Mouse (Mus musculus) hindbrain, embryonic 16.5 days (tissue): ENCODE measurements at regions not wholly inside any gene's neighbourhood (a gene's known extent, or its start where the extent isn't known, plus 50 kb on each side); places are given as distances from the start of the nearest gene placed in this dataset.
"Not testable (repeated sequence)": the region's sequence is repeated elsewhere in the genome, so short reads cannot be mapped to it uniquely, and the experiment has no call there.

ENCODE experiments used
- ATAC-seq: fragments of 200-750 bp; cut with Nextera tagmentation; 2 replicates; pipeline ENCODE4 v1.8.0; 2017; ENCODE audit warnings: moderate TSS enrichment, moderate library complexity
- H3K27ac ChIP-seq: fragments of 300-500 bp; sonication (generic); 2 replicates; pipeline ENCODE4 v1.5.1; 2014; ENCODE audit warnings: low read depth, mild to moderate bottlenecking, control low read depth, low read length, moderate library complexity
- H3K27me3 ChIP-seq: fragments of 300-500 bp; sonication (generic); replicated peaks from 2 replicates; pipeline ENCODE4 v1.6.1; 2014; ENCODE audit warnings: low read length; ENCODE audit not compliant: control insufficient read depth, insufficient read depth
- H3K36me3 ChIP-seq: fragments of 300-500 bp; sonication (generic); 2 replicates; pipeline ENCODE4 v1.6.1; 2014; ENCODE audit warnings: mild to moderate bottlenecking, low read length, moderate library complexity, mixed read lengths; ENCODE audit not compliant: control insufficient read depth, insufficient read depth
- H3K4me1 ChIP-seq: fragments of 300-500 bp; sonication (generic); 2 replicates; pipeline ENCODE4 v1.6.1; 2014; ENCODE audit warnings: low read depth, low read length; ENCODE audit not compliant: control insufficient read depth, insufficient read depth
- H3K4me2 ChIP-seq: fragments of 300-500 bp; sonication (generic); 2 replicates; pipeline ENCODE4 v1.6.1; 2014; ENCODE audit warnings: mild to moderate bottlenecking, low read length, control low read depth, moderate library complexity
- H3K4me3 ChIP-seq: fragments of 300-500 bp; sonication (generic); 2 replicates; pipeline ENCODE4 v1.5.1; 2014; ENCODE audit warnings: mild to moderate bottlenecking, low read length, control low read depth, moderate library complexity
- H3K9ac ChIP-seq: fragments of 300-500 bp; sonication (generic); 2 replicates; pipeline ENCODE4 v1.6.1; 2014; ENCODE audit warnings: low read depth, mild to moderate bottlenecking, control low read depth, low read length, moderate library complexity
- H3K9me3 ChIP-seq: fragments of 300-500 bp; sonication (generic); 2 replicates; pipeline ENCODE4 v1.6.1; 2014; ENCODE audit warnings: mild to moderate bottlenecking, low read length, moderate library complexity; ENCODE audit not compliant: control insufficient read depth
- WGBS: fragments of 180-500 bp; shearing (Covaris S2); extraction: QIAGEN DNeasy Blood & Tissue Kit; methylation state at CpG from one replicate; pipeline ENCODE4 v1.1.7; 2014; 5-methylcytosine and 5-hydroxymethylcytosine counted together

DNA sequence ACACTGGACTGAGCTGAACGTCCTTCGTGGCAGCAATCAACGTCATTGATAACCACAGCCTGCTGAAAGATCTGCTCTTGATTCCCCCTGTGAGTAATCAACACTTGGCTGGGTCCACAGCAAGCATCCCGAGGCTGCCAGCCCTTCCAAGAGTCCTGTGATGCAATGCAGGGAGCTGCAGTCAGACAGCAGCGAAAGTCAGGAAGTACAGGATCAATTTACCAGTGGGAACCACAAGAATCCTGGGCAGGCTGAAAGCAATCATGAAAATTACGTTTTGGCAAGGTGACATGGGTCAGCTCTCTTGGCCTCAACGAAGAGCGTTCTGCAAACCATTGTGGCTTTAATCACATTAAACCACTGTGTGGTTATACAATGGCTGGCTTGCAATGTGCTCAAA, 95.8 kb upstream of the Slc1a3 start:
- H3K27me3 ChIP-seq = no peaks in the 10 kb centered on the region
- no peak for ATAC-seq
- H3K9me3 ChIP-seq = no peaks in the 10 kb centered on the region
- H3K27ac ChIP-seq = no peak overlapping the region
- H3K36me3 ChIP-seq = no peaks in the 10 kb centered on the region
- no peaks in the 10 kb centered on the region for H3K4me1 ChIP-seq
- no peak overlapping the region for H3K4me2 ChIP-seq
- H3K9ac ChIP-seq = no peak overlapping the region
- no peak overlapping the region for H3K4me3 ChIP-seq
- 67% methylated on average over 8 of the region's 8 CpGs for WGBS

DNA sequence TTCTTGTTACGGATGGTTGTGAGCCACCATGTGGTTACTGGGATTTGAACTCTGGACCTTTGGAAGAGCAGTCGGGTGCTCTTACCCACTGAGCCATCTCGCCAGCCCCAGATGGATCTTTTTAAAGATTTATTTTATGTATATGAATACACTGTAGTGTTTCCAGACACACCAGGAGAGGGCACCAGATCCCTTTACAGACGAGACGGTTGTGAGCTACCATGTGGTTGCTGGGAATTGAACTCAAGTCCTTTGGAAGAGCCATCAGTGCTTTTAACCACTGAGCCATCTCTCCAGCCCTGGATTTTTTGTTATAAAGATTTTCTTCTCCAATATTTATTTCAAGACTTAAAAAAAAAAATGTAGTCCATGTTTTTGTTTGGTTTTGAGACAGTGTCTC, 95.0 kb upstream of the Slc1a3 start:
- H3K27ac ChIP-seq, ATAC-seq, H3K4me3 ChIP-seq, H3K4me1 ChIP-seq, H3K9me3 ChIP-seq, H3K27me3 ChIP-seq, H3K4me2 ChIP-seq, H3K36me3 ChIP-seq, H3K9ac ChIP-seq: not testable (repeated sequence)
- WGBS = 93% methylated on average over 4 of the region's 5 CpGs

DNA sequence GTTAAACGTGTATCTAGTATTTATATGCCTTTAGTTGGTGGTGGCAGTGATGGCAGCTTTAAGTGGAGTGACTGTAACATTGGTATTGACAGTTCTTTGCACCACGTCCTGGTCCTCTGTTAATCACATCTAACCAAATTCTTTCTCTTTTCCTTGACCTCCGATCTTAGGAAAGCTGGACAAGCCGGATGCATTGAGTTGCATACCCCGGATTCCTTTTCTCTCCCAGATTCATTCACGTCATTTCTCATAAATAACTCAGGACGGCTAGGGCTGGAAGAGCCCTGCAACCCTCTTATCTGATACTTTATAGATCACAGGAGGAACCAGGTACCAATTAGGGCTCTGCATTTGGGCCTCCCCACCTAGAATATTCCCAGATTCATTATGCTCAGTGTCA, 91.5 kb upstream of the Slc1a3 start:
- Histone ChIP-seq H3K9ac (no peak overlapping the region), H3K36me3 (no peaks in the 10 kb centered on the region), H3K4me2 (no peak overlapping the region), H3K4me1 (no peaks in the 10 kb centered on the region), H3K27ac (no peak overlapping the region), H3K4me3 (no peak overlapping the region), H3K9me3 (no peaks in the 10 kb centered on the region), H3K27me3 (no peaks in the 10 kb centered on the region)
- no peak for ATAC-seq
- WGBS = 76% methylated on average over 7 of the region's 7 CpGs

DNA sequence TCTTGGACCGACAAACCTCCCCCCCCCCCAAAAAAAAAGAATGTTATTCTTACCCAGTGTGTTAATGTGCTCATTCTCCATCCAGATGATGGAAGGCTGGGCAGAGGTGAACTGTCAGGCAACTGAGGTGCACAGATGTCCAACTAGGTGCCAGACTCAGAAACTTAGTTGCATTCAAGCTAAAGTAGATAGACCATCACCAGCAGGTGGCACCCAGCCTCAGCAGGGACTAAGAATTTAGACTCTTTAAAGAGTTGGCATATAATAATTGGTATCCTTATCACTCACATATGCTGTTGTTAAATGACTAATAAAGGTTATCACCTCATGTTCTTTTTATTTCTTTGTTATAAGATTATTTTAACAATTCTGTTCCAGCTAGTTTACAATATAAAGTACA, 86.5 kb upstream of the Slc1a3 start:
- no peak overlapping the region for H3K9ac ChIP-seq
- no peaks in the 10 kb centered on the region for H3K36me3 ChIP-seq
- H3K27me3 ChIP-seq = no peaks in the 10 kb centered on the region
- no peaks in the 10 kb centered on the region for H3K4me1 ChIP-seq
- H3K27ac ChIP-seq = no peak overlapping the region
- H3K4me3 ChIP-seq = no peak overlapping the region
- no peaks in the 10 kb centered on the region; the same call in 1 of the 2 replicates for H3K9me3 ChIP-seq
- WGBS = 91% methylated on average over 1 of the region's 1 CpGs
- ATAC-seq = no peak
- H3K4me2 ChIP-seq = no peak overlapping the region

DNA sequence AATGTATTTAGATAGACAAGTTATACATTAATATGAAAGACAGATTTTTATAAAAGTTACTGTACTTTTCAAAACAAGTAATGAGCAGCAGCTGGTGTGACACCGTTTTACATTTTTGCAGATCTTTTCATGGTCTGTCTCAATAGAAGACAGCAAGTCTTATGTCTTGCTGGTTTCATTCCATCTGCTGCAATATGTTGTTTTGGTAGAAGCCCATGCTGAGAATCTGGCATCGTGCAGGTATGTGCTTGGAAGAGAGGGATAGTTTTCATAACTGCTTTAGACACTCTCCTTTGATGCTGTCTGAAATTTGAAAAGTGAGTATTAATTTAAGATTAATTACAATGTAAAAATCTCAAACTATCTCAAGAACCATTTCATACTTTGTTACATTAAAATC, 81.5 kb upstream of the Slc1a3 start:
- no peak overlapping the region for H3K27ac ChIP-seq
- 61% methylated on average over 2 of the region's 2 CpGs for WGBS
- no peaks in the 10 kb centered on the region for H3K27me3 ChIP-seq
- no peak overlapping the region for H3K9ac ChIP-seq
- no peak overlapping the region for H3K4me2 ChIP-seq
- H3K9me3 ChIP-seq = no peaks in the 10 kb centered on the region; the same call in 1 of the 2 replicates
- ATAC-seq = no peak; the same call in 1 of the 2 replicates
- H3K4me1 ChIP-seq = no peaks in the 10 kb centered on the region; the same call in 1 of the 2 replicates
- no peaks in the 10 kb centered on the region for H3K36me3 ChIP-seq
- H3K4me3 ChIP-seq = no peak overlapping the region

DNA sequence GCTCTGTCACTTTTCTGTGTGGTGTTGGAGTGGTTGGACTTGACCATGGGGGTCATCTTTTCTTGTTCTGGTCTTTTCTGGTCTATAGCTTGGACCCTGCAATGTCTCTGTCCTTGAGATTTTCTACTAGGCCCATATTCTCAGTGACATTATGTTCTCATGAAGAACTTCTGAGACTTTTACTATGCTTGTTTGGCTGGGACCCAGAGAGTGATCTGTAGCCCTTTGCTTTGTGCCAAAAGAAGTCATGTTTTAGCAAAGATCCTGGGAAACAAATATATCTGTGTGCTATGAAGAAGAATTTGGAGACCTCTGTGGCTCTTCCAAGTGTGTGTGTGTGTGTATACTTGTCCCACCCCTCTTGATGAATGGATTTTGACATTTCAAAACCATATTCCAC, 79.4 kb upstream of the Slc1a3 start:
- Histone ChIP-seq H3K27me3 (no peaks in the 10 kb centered on the region), H3K27ac (no peak overlapping the region), H3K4me1 (no peaks in the 10 kb centered on the region; the same call in none of the 2 replicates), H3K4me3 (no peak overlapping the region), H3K4me2 (no peak overlapping the region), H3K36me3 (no peaks in the 10 kb centered on the region), H3K9me3 (no peaks in the 10 kb centered on the region), H3K9ac (no peak overlapping the region)
- ATAC-seq = no peak

DNA sequence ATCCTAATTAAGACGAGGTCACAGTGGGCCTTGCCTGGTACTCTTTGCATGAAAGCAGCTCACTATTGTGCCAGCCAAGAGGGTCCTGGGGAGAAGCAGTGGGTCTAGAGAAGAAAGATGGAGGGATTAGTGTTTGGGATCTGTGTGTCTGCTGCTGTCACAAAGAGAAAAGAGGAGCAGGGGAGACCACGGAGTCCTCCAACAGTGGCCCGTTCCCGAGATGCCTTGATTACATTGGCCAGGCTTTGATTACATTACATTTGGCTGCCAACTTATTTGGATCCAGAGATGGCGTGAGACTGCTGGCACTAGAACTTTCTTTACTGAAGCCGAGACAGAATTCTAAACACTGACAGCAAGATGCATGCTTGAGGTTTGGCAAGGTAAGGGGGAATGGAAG, 78.4 kb upstream of the Slc1a3 start:
- Histone ChIP-seq H3K27me3 (no peaks in the 10 kb centered on the region), H3K27ac (no peak overlapping the region), H3K36me3 (no peaks in the 10 kb centered on the region), H3K4me3 (no peak overlapping the region), H3K4me1 (no peaks in the 10 kb centered on the region; the same call in none of the 2 replicates), H3K9me3 (no peaks in the 10 kb centered on the region), H3K4me2 (no peak overlapping the region), H3K9ac (no peak overlapping the region)
- ATAC-seq = peak; percentile 55
- WGBS = 56% methylated on average over 6 of the region's 6 CpGs

DNA sequence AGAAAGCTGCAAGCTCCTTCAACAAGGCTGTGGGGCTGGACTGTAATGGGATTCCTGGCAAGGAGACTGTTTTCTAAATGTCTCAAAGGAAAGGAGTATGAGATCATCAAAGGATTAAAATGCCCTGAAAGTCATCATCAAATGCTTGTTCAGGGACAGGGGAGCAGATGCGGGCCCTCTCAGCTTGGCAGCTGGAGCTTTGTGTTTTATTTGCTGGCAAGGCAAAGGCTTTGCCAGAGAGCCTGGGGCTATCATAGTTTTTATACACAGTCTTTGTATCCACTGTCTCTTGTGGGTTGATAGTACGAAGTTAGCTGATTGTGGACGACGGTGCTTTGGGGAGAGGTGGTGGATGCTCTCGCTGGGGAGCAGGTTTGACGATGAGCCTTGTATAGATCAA, 75.0 kb upstream of the Slc1a3 start:
- no peaks in the 10 kb centered on the region for H3K27me3 ChIP-seq
- H3K4me1 ChIP-seq = no peaks in the 10 kb centered on the region; the same call in none of the 2 replicates
- H3K9me3 ChIP-seq = no peaks in the 10 kb centered on the region
- no peak overlapping the region for H3K27ac ChIP-seq
- 48% methylated on average over 6 of the region's 6 CpGs for WGBS
- no peak overlapping the region for H3K9ac ChIP-seq
- H3K36me3 ChIP-seq = no peaks in the 10 kb centered on the region
- no peak overlapping the region for H3K4me2 ChIP-seq
- ATAC-seq = no peak
- no peak overlapping the region for H3K4me3 ChIP-seq

DNA sequence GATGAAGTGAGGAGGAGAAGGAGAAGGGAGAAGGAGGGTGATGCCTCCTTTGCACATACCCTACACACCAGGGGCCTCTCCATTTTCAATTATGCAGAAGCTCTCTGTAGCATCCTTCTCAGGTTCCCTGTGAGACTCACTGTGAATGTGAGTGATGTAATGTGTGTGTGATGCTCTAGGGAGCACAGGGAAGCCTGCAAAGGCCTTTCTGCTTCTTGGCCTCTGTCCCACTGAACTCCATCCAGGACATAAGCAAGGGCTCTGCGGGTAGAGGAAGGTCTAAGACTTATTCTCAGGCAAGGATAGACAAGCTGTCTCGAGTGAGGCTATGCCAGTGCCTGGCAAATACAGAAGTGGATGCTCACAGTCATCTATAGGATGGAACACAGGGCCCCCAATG, 73.0 kb upstream of the Slc1a3 start:
- no peak for ATAC-seq
- 68% methylated on average over 2 of the region's 2 CpGs for WGBS
- Histone ChIP-seq H3K27ac (no peak overlapping the region), H3K9me3 (no peaks in the 10 kb centered on the region), H3K4me3 (no peak overlapping the region), H3K9ac (no peak overlapping the region), H3K4me2 (no peak overlapping the region), H3K36me3 (no peaks in the 10 kb centered on the region), H3K4me1 (no peaks in the 10 kb centered on the region; the same call in none of the 2 replicates), H3K27me3 (no peaks in the 10 kb centered on the region)

DNA sequence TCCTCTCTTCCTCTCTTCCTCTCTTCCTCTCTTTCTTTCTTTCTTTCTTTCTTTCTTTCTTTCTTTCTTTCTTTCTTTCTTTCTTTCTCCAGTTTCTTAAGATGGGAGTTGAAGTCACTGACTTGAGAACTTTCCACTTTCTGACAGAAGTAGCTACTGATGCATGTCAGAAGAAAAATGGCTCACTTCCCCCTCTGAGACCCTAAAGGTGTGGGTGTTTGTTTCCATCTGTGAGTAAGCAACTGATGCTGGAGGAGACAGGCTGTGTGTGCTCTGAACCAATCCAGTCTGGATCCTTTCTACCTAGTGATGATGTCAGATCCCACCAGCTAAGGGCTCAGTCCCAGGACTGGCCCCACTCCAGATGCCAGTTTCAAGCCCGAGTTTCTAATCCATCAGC, 72.5 kb upstream of the Slc1a3 start:
- no peak overlapping the region for H3K27ac ChIP-seq
- no peak overlapping the region for H3K4me2 ChIP-seq
- ATAC-seq = no peak
- no peaks in the 10 kb centered on the region for H3K9me3 ChIP-seq
- 46% methylated on average over 1 of the region's 1 CpGs for WGBS
- H3K9ac ChIP-seq = no peak overlapping the region
- no peak overlapping the region for H3K4me3 ChIP-seq
- no peaks in the 10 kb centered on the region for H3K27me3 ChIP-seq
- no peaks in the 10 kb centered on the region for H3K36me3 ChIP-seq
- no peaks in the 10 kb centered on the region; the same call in 1 of the 2 replicates for H3K4me1 ChIP-seq
